ENCODE assay signal across 8 mouse cellular contexts in the genomic region with DNA sequence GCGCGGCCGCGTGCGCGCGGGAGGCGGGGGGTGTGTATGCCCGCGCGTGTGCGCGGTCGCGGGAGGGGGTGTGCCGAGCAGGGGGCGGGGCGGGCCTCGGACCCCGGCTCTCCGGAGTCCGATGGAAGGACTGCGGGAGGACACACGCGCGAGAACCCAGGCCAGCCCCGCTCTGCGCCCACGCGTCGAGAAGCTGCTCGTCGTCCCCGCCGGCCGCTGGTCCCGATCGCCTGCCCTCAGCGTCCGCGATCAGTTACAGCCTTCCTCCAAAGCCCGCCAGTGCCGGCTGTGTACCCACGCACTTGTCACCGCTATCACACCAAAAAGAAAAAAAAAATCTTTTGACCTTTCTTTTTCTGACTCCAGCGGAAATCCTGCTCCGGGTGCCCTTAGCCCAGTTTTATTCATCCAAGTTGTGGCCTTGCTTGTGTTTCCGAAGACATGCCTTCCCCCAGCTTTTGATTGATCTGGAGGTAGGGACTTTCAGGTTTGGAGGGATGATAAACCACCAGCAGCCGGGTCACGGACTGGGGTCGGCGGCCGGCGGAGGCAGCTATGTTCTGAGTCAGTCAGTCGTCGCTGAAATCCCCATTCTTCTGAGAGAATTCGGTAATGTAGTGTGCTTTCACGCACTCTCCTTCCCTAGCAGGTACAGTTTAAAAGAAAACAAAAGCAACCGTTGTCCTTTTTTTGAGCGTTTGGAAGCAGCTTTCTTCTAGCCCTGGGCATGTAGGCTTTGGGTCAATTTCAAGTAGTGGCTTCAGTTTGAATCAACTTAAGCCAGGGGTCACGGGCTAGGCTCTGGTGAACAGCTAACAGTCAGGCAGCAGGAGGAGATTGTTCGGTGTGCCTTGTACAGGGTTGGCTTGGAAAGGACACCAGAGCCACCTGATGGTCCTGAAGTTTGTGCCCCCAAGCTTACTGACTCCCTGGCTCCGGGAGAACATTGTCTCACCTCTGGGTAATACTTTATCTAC. TPM values are rescaled to one million over a fixed set of nuclear protein-coding genes. Genes with fewer than 3 reads are reported as not detected.
A peak's percentile ranks its signal among the peaks of the same experiment; 100 is the strongest.
DNase-seq lines count a peak whose midpoint lies in the region; ATAC-seq and TF ChIP-seq lines count a peak whose summit lies in the region.

No protein-coding gene starts in this region.

- peak overlapping the region; percentile 84 for H3K4me2 ChIP-seq in forebrain, embryonic 12.5 days
- peak overlapping the region; percentile 98 for H3K4me2 ChIP-seq in intestine, postnatal 0 days (replicated peaks; ENCODE audit: low read depth)
- peak overlapping the region; percentile 96 for H3K4me2 ChIP-seq in midbrain, embryonic 11.5 days

- peak; percentile 29 for ATAC-seq in activated CD4-positive, CD25-positive, alpha-beta regulatory T cell, adult 4 months
- peak; percentile 27 for ATAC-seq in forebrain, embryonic 12.5 days (ENCODE audit: low FRiP score)
- no peak for ATAC-seq in intestine, postnatal 0 days
- no peak; the same call in 1 of the 2 replicates for ATAC-seq in midbrain, embryonic 11.5 days (ENCODE audit: low FRiP score)

- H3K9me3 ChIP-seq in forebrain, embryonic 12.5 days = peaks cover 6% of the 10 kb centered on the region
- H3K9me3 ChIP-seq in intestine, postnatal 0 days (ENCODE audit: control insufficient read depth) = no peaks in the 10 kb centered on the region
- H3K9me3 ChIP-seq in midbrain, embryonic 11.5 days (ENCODE audit: control insufficient read depth, low read length) = no peaks in the 10 kb centered on the region; the same call in none of the 2 replicates

- peak overlapping the region; percentile 64 for H3K4me3 ChIP-seq in forebrain, embryonic 12.5 days (replicated peaks)
- peak overlapping the region; percentile 98 for H3K4me3 ChIP-seq in intestine, postnatal 0 days (ENCODE audit: low read depth, low read length)
- H3K4me3 ChIP-seq in midbrain, embryonic 11.5 days (ENCODE audit: low read depth, low read length) = peak overlapping the region; percentile 89

- intact Hi-C loops in left cerebral cortex, postnatal 25 days (cut with DNase I) = loop anchor here (1.0 to 5.0 kb wide), 4 partner anchors 58 to 227 kb away; no protein-coding TSS in a partner anchor

- H3K4me1 ChIP-seq in forebrain, embryonic 12.5 days = peaks cover 26% of the 10 kb centered on the region
- H3K4me1 ChIP-seq in intestine, postnatal 0 days (replicated peaks; ENCODE audit: control insufficient read depth, insufficient read depth, low read length) = no peaks in the 10 kb centered on the region
- H3K4me1 ChIP-seq in midbrain, embryonic 11.5 days (ENCODE audit: control insufficient read depth, insufficient read depth, low read length) = peaks cover 12% of the 10 kb centered on the region

- H3K36me3 ChIP-seq in forebrain, embryonic 12.5 days (replicated peaks) = peaks cover 33% of the 10 kb centered on the region
- peaks cover 7% of the 10 kb centered on the region; the same call in 1 of the 2 replicates for H3K36me3 ChIP-seq in intestine, postnatal 0 days (ENCODE audit: control insufficient read depth, insufficient read depth)
- H3K36me3 ChIP-seq in midbrain, embryonic 11.5 days (ENCODE audit: control insufficient read depth, insufficient read depth, low read length) = no peaks in the 10 kb centered on the region; the same call in 1 of the 2 replicates

- peak overlapping the region; percentile 91 for H3K9ac ChIP-seq in forebrain, embryonic 12.5 days
- H3K9ac ChIP-seq in intestine, postnatal 0 days (ENCODE audit: low read depth, low read length) = peak overlapping the region; percentile 73
- H3K9ac ChIP-seq in midbrain, embryonic 11.5 days (ENCODE audit: low read length) = peak overlapping the region; percentile 85

- DNase-seq in left cerebral cortex, postnatal 25 days (ENCODE audit: low spot score in 2 of 2) = peak; percentile 13 to 15
- DNase-seq in left cerebral cortex, adult 8-10 months (ENCODE audit: low spot score in 2 of 2) = no peak
- DNase-seq in midbrain, embryonic 11.5 days (ENCODE audit: low spot score, missing footprints) = peak; percentile 92
- DNase-seq in thymus, postnatal 25 days = peak; percentile 44
- no peak for DNase-seq in ovary, postnatal 10 days (ENCODE audit: low spot score)

- 0 out of 2 replicates have a peak, but pooled peaks have one; percentile 10 for TF ChIP-seq CTCF in intestine, postnatal 0 days (IDR thresholded peaks at IDR 0.05; ENCODE audit: low read depth)

- no peaks in the 10 kb centered on the region for H3K27me3 ChIP-seq in forebrain, embryonic 12.5 days
- no peaks in the 10 kb centered on the region for H3K27me3 ChIP-seq in intestine, postnatal 0 days (replicated peaks; ENCODE audit: control insufficient read depth, insufficient read depth, low read length)
- H3K27me3 ChIP-seq in midbrain, embryonic 11.5 days (ENCODE audit: control insufficient read depth, insufficient read depth, low read length) = no peaks in the 10 kb centered on the region

- peak overlapping the region; percentile 51; the same call in 1 of the 2 replicates for H3K27ac ChIP-seq in forebrain, embryonic 12.5 days
- peak overlapping the region; percentile 80; the same call in 1 of the 2 replicates for H3K27ac ChIP-seq in intestine, postnatal 0 days (ENCODE audit: low read depth, low read length)
- no peak overlapping the region for H3K27ac ChIP-seq in midbrain, embryonic 11.5 days (ENCODE audit: low read depth, low read length)

- WGBS in forebrain, embryonic 12.5 days = 2% methylated on average over 62 of the region's 63 CpGs
- WGBS in intestine, postnatal 0 days = 3% methylated on average over 52 of the region's 63 CpGs
- WGBS in midbrain, embryonic 11.5 days = 1% methylated on average over 59 of the region's 63 CpGs

RNA-seq across cellular contexts. Expression of gene Slc5a3, which starts 0.8 kb away (rescaled TPM):
- 10 to 100 TPM; 30.8 to 31.7 TPM for total RNA-seq in left cerebral cortex, postnatal 25 days (2021)
- 10 to 100 TPM; 19.4 to 37.5 (median 30.1) TPM for total RNA-seq in left cerebral cortex, adult 8-10 months (2022)
- 1 to 10 TPM; 4.4 to 6.9 TPM for polyA plus RNA-seq in activated CD4-positive, CD25-positive, alpha-beta regulatory T cell, adult 4 months (2017; shearing (Covaris generic))
- polyA plus RNA-seq in forebrain, embryonic 12.5 days (2016; fragmentation: Nextera tagmentation; extraction: Ambion mirVana) = 14.0 TPM in 2 replicates
- polyA plus RNA-seq in intestine, postnatal 0 days (2015; fragmentation: Nextera tagmentation; extraction: Ambion mirVana) = 1.1 TPM in 2 replicates
- 11.5 and 13.7 TPM in 2 replicates for polyA plus RNA-seq in midbrain, embryonic 11.5 days (2014; fragmentation: Nextera tagmentation; extraction: Ambion mirVana)

RNA-seq across cellular contexts. Expression of gene Gm49711, which starts 0.8 kb away (rescaled TPM):
- not detected for total RNA-seq in left cerebral cortex, postnatal 25 days (2021)
- total RNA-seq in left cerebral cortex, adult 8-10 months (2022) = under 1 TPM in 1 of 4 experiments, not detected in 3; 0.41 TPM
- not detected for polyA plus RNA-seq in activated CD4-positive, CD25-positive, alpha-beta regulatory T cell, adult 4 months (2017; shearing (Covaris generic))
- 0.29 TPM in 1 of 2 replicates, not detected in the other for polyA plus RNA-seq in forebrain, embryonic 12.5 days (2016; fragmentation: Nextera tagmentation; extraction: Ambion mirVana)
- not detected in 2 replicates for polyA plus RNA-seq in intestine, postnatal 0 days (2015; fragmentation: Nextera tagmentation; extraction: Ambion mirVana)
- 0.19 TPM in 1 of 2 replicates, not detected in the other for polyA plus RNA-seq in midbrain, embryonic 11.5 days (2014; fragmentation: Nextera tagmentation; extraction: Ambion mirVana)

RNA-seq across cellular contexts. Expression of gene Mrps6, which starts 0.9 kb away (rescaled TPM):
- 10 to 100 TPM; 44.8 to 52.2 TPM for total RNA-seq in left cerebral cortex, postnatal 25 days (2021)
- total RNA-seq in left cerebral cortex, adult 8-10 months (2022) = 10 to 100 TPM; 41.9 to 50.8 (median 44.4) TPM
- 10 to 100 TPM; 57.9 to 81.9 TPM for polyA plus RNA-seq in activated CD4-positive, CD25-positive, alpha-beta regulatory T cell, adult 4 months (2017; shearing (Covaris generic))
- 124 and 133 TPM in 2 replicates for polyA plus RNA-seq in forebrain, embryonic 12.5 days (2016; fragmentation: Nextera tagmentation; extraction: Ambion mirVana)
- 71.4 and 76.6 TPM in 2 replicates for polyA plus RNA-seq in intestine, postnatal 0 days (2015; fragmentation: Nextera tagmentation; extraction: Ambion mirVana)
- polyA plus RNA-seq in midbrain, embryonic 11.5 days (2014; fragmentation: Nextera tagmentation; extraction: Ambion mirVana) = 118 and 122 TPM in 2 replicates

Comparison
In these comparisons a context has a peak if more than half of its experiments do, and no peak if none do; other contexts are left out.
1. DNase-seq: peak in left cerebral cortex, postnatal 25 days (2 of 2), midbrain, embryonic 11.5 days (single experiment) and thymus, postnatal 25 days (single experiment); none in left cerebral cortex, adult 8-10 months (0 of 2) and ovary, postnatal 10 days (single experiment).
2. ATAC-seq: peak in activated CD4-positive, CD25-positive, alpha-beta regulatory T cell, adult 4 months (single experiment) and forebrain, embryonic 12.5 days (single experiment); none in intestine, postnatal 0 days (single experiment) and midbrain, embryonic 11.5 days (single experiment).
3. Peak in every context shown above with its lines, with median percentiles within 50 percentile points of each other: H3K4me2 ChIP-seq, H3K4me3 ChIP-seq and H3K9ac ChIP-seq.